ENCODE assay signal across 9 mouse cellular contexts in the genomic region with DNA sequence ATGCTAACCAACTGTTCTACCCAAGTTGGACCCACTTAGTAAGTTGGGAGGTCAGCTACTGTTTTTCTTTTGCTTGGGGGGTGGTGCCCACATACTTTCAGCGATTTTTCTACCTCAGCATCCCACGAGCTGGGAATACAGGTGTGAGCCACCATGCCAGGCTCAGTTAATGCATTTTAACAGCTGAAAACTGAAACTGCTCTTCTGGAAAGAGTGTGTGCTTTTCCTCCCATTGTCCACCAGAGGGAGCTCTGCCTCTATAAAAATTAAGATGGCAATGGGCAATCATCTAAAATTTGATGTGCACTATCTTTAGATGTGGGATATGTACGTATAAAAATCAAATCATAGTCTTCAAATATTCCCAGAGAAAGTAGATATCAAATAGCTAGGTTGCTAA. TPM values are rescaled to one million over a fixed set of nuclear protein-coding genes. Genes with fewer than 3 reads are reported as not detected.
A peak's percentile ranks its signal among the peaks of the same experiment; 100 is the strongest.
DNase-seq lines count a peak whose midpoint lies in the region; ATAC-seq and TF ChIP-seq lines count a peak whose summit lies in the region.
"Had no signal": no experiment of that assay in that cellular context is flagged by ENCODE, and none has a peak within 500 bp of the region (broad histone marks: within the 10 kb centered on the region; RNA-seq: fewer than 3 reads in every experiment).

No protein-coding gene starts in this region.

- ATAC-seq in liver, embryonic 11.5 days (replicated peaks; ENCODE audit: low FRiP score) = no peak
- ATAC-seq in megakaryocyte, adult 5-6 weeks (ENCODE audit: poor library complexity, severe bottlenecking) = peak; percentile 60

- intact Hi-C loops in gastrocnemius, postnatal 14 days (cut with DNase I; ENCODE audit: low total_unique reads) = loop anchor here (10.0 kb wide), 1 partner anchor 232 kb away; no protein-coding TSS in a partner anchor

- H3K27ac ChIP-seq in liver, adult 2 months (replicated peaks; ENCODE audit: insufficient read depth, low read depth, low read length) = no peak overlapping the region
- no peak overlapping the region for H3K27ac ChIP-seq in liver, embryonic 11.5 days (ENCODE audit: low read depth, low read length)
- H3K27ac ChIP-seq: heart, embryonic 15.5 days had no signal

- 12% methylated on average over 3 of the region's 3 CpGs for WGBS in liver, adult 2 months
- 17% methylated on average over 3 of the region's 3 CpGs for WGBS in liver, embryonic 11.5 days

- TF ChIP-seq POLR2A in liver, adult 2 months (IDR thresholded peaks at IDR 0.05; ENCODE audit: extremely low read depth, insufficient read depth, low read length) = no peak

- no peaks in the 10 kb centered on the region for H3K9me3 ChIP-seq in liver, embryonic 11.5 days (ENCODE audit: control insufficient read depth, low read length)
- H3K9me3 ChIP-seq: heart, embryonic 15.5 days had no signal

- H3K4me3 ChIP-seq in liver, adult 2 months (ENCODE audit: insufficient read depth, low read depth, low read length) = no peak overlapping the region
- no peak overlapping the region for H3K4me3 ChIP-seq in liver, embryonic 11.5 days (ENCODE audit: low read depth, low read length)
- H3K4me3 ChIP-seq: heart, embryonic 15.5 days had no signal

- no peaks in the 10 kb centered on the region for H3K36me3 ChIP-seq in liver, adult 2 months (ENCODE audit: control insufficient read depth, insufficient read depth, low read length)
- H3K36me3 ChIP-seq in liver, embryonic 11.5 days (ENCODE audit: control insufficient read depth, insufficient read depth, low read length) = no peaks in the 10 kb centered on the region
- H3K36me3 ChIP-seq: heart, embryonic 15.5 days had no signal

- TF ChIP-seq CTCF in liver, adult 2 months (IDR thresholded peaks at IDR 0.05; ENCODE audit: low read depth, low read length) = no peak

- no peak overlapping the region for H3K4me2 ChIP-seq in liver, embryonic 11.5 days
- H3K4me2 ChIP-seq: heart, embryonic 15.5 days had no signal

- no peaks in the 10 kb centered on the region for H3K79me2 ChIP-seq in liver, adult 2 months (ENCODE audit: control insufficient read depth, insufficient read depth, low read length)

- peak; percentile 36 for DNase-seq in cerebellum, adult 9-10 months
- DNase-seq in cerebellum, adult 8-10 months = no peak
- peak; percentile 13 for DNase-seq in liver, adult 2 months (ENCODE audit: extremely low read depth, low read depth, low spot score)
- DNase-seq in liver, embryonic 11.5 days (ENCODE audit: low spot score) = no peak
- peak; percentile 21 for DNase-seq in Muller cell, postnatal 12 days (ENCODE audit: inconsistent ontology term)
- DNase-seq in ovary, postnatal 10 days (ENCODE audit: low spot score) = no peak
- DNase-seq in gastrocnemius, postnatal 14 days = no peak

- no peak overlapping the region for H3K9ac ChIP-seq in liver, adult 2 months (ENCODE audit: low read depth, low read length)
- H3K9ac ChIP-seq in liver, embryonic 11.5 days (ENCODE audit: low read depth, low read length) = no peak overlapping the region
- H3K9ac ChIP-seq: heart, embryonic 15.5 days had no signal

- H3K27me3 ChIP-seq in liver, adult 2 months (ENCODE audit: control insufficient read depth, insufficient read depth, low read length) = no peaks in the 10 kb centered on the region
- H3K27me3 ChIP-seq in liver, embryonic 11.5 days (replicated peaks; ENCODE audit: control insufficient read depth, insufficient read depth, low read length) = no peaks in the 10 kb centered on the region
- H3K27me3 ChIP-seq: heart, embryonic 15.5 days had no signal

- peaks cover 1% of the 10 kb centered on the region; the same call in 1 of the 2 replicates for H3K4me1 ChIP-seq in liver, adult 2 months (ENCODE audit: control insufficient read depth, insufficient read depth, low read length)
- H3K4me1 ChIP-seq in liver, embryonic 11.5 days (replicated peaks; ENCODE audit: control insufficient read depth, insufficient read depth, low read length) = no peaks in the 10 kb centered on the region
- H3K4me1 ChIP-seq: heart, embryonic 15.5 days had no signal

RNA-seq across cellular contexts. Expression of a gene that starts 15.3 kb away (rescaled TPM):
- total RNA-seq in liver, adult 2 months (2014; rRNA removed) = 6.4 and 7.0 TPM in 2 replicates
- polyA plus RNA-seq in liver, adult 2 months (2012; rRNA removed) = 1.4 TPM in 2 replicates
- 14.0 and 17.3 TPM in 2 replicates for polyA plus RNA-seq in liver, embryonic 11.5 days (2014; fragmentation: Nextera tagmentation; extraction: Ambion mirVana)
- 7.9 and 13.7 TPM in 2 replicates for total RNA-seq in megakaryocyte, adult 5-6 weeks (2015)
- 11.4 and 14.8 TPM in 2 replicates for total RNA-seq in megakaryocyte, adult 5-6 weeks (2017)
- 1 to 10 TPM; 4.3 to 5.1 TPM for total RNA-seq in gastrocnemius, postnatal 14 days (2021)

RNA-seq across cellular contexts. Expression of a gene that starts 43.5 kb away (rescaled TPM):
- total RNA-seq in liver, adult 2 months (2014; rRNA removed) = 21.7 and 22.2 TPM in 2 replicates
- 8.2 and 9.2 TPM in 2 replicates for polyA plus RNA-seq in liver, adult 2 months (2012; rRNA removed)
- 25.0 and 31.9 TPM in 2 replicates for polyA plus RNA-seq in liver, embryonic 11.5 days (2014; fragmentation: Nextera tagmentation; extraction: Ambion mirVana)
- total RNA-seq in megakaryocyte, adult 5-6 weeks (2015) = 19.9 and 25.2 TPM in 2 replicates
- 19.6 and 33.1 TPM in 2 replicates for total RNA-seq in megakaryocyte, adult 5-6 weeks (2017)
- total RNA-seq in gastrocnemius, postnatal 14 days (2021) = 10 to 100 TPM; 26.0 to 27.7 TPM

RNA-seq across cellular contexts. Expression of a gene that starts 43.6 kb away (rescaled TPM):
- total RNA-seq in liver, adult 2 months (2014; rRNA removed) = 14.9 and 15.3 TPM in 2 replicates
- polyA plus RNA-seq in liver, adult 2 months (2012; rRNA removed) = 3.9 and 4.6 TPM in 2 replicates
- polyA plus RNA-seq in liver, embryonic 11.5 days (2014; fragmentation: Nextera tagmentation; extraction: Ambion mirVana) = 12.9 and 16.7 TPM in 2 replicates
- total RNA-seq in megakaryocyte, adult 5-6 weeks (2015) = 13.5 and 14.7 TPM in 2 replicates
- total RNA-seq in megakaryocyte, adult 5-6 weeks (2017) = 22.6 and 23.8 TPM in 2 replicates
- total RNA-seq in gastrocnemius, postnatal 14 days (2021) = 10 to 100 TPM; 23.4 to 25.9 TPM

Comparison
In these comparisons a context has a peak if more than half of its experiments do, and no peak if none do; other contexts are left out.
1. DNase-seq: peak in cerebellum, adult 9-10 months (single experiment), liver, adult 2 months (single experiment) and Muller cell, postnatal 12 days (single experiment); none in cerebellum, adult 8-10 months (single experiment), liver, embryonic 11.5 days (single experiment), ovary, postnatal 10 days (single experiment) and gastrocnemius, postnatal 14 days (single experiment).